Mouse (Mus musculus) gonadal fat pad, adult 2 months (tissue): ENCODE data around the gene Paxbp1. TPM values are rescaled to one million over a fixed set of nuclear protein-coding genes. Genes with fewer than 3 reads are reported as not detected.
"Not testable (repeated sequence)": the region's sequence is repeated elsewhere in the genome, so short reads cannot be mapped to it uniquely, and the experiment has no call there.

Experiments
- DNase-seq: peaks from one replicate; pipeline ENCODE4 v3.0.0-alpha.2; 2012; ENCODE audit warnings: low read depth
- polyA plus RNA-seq: library from polyadenylated mRNA; depleted of rRNA; stranded (reverse); fragments of >200 nt; gene quantifications from 2 replicates; pipeline ENCODE4 v1.2.3, GENCODE M21; 2012; rRNA removed

Gene Paxbp1
- polyA plus RNA-seq, result 21.7 and 28.9 TPM in 2 replicates

DNA sequence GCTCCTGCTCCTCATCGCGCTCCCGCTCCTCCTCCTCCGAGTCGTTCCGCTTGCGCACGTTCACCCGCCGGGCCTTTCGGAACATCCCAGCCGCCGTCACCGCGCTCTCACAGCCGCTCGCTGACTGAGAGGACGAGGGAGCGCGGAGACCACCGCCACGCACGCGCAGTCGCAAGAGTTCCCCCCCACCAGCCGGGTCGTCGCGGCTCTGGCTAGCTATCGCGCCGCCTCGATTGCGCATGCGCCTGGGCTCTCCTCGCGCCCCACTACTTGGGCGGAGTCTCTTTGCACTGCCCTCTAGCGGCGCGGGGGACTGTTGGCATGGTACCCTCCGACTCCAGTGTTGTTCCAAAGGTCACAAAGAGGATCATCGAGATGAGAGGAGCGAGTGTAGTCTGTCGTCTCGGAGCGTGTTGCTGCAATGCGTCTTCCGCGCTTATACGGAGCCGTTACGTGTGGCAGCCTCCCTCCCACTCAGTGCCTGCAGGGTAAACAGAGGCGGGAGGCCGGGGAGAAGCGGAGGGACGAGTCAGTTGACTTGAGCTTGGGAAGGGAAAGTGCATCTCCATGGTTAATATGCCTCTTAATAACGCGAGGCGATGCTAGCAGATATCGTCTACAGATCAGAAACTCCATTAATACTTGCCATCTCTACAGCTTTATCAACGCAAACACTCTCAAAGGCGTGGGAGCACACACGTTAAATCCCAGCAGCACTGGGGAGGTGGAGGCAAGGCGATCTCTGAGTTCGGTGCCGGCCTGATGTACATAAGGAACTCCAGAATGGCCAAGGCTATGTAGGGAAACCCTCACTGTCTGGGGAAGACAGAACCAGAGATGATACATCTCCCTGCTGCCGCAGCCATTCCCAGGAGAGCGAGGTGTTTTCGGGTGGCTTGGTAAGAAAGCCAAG is at the start of gene Paxbp1:
TSS of gene Paxbp1 (minus strand) at position 274 of the 913 bp plus-strand sequence.
- peak; percentile 94 for DNase-seq

- no peak for DNase-seq
Measured at GRCm38 (mm10) chr16:91086642-91087306, 42.4 kb upstream of the Paxbp1 start.

- DNase-seq, result no peak
Measured at GRCm38 (mm10) chr16:91085239-91085825, 41.0 kb upstream of the Paxbp1 start.

GRCm38 (mm10) chr16:91084307-91085238 is 40.2 kb upstream of the Paxbp1 start:
- DNase-seq, result no peak

DNA sequence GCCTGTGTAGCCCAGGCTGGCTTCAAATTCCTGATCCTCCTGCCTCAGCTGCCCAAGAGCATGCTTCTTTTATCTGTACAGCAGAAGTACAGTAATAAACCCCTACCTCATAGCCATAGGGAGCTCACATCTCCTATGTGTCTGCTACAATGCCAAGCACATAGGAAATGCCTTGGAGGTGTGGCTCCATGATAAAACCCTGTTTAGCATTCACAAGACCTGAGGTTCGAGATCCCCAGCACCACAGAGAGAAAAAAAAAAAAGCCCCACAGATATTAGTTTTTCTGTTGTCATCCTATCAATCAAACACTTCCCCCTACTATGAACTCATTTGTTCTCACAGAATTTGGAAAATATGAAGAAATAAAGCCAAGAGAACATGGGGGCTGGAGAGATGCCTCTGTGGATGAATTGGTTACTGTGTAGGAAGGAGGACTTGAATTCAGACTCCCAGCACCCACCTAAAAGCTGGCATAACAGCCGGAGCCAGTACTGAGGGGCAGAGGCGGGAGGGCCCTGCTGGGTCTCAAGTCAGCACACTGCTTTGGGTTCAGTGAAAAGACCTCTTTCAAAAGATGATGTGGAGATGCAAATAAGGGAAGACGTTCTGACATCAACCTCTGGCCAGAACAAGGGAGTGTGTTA is 38.8 kb upstream of the Paxbp1 start:
- no peak for DNase-seq

- no peak for DNase-seq
Measured at GRCm38 (mm10) chr16:91081508-91081907, 37.2 kb upstream of the Paxbp1 start.

DNA sequence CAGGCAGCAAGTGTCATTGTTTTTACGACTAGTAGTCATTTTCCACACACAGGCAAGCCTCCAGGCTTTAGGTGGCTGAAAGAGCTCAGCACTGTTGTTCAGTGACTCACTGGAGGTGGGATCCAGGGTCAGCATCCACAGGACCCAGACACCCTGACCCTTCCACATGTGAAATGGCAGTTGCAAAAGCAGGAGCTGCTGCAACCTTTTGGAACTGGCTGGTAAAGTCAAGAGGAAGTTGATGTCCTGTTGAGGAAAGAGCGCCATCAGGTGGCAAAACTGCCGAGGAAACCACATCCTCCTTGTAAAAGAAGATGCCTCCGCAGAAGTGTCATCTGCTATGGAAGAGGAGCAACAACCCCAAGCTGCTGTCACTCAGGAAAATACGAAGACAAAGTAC is 31.8 kb upstream of the Paxbp1 start:
- DNase-seq, result no peak

DNA sequence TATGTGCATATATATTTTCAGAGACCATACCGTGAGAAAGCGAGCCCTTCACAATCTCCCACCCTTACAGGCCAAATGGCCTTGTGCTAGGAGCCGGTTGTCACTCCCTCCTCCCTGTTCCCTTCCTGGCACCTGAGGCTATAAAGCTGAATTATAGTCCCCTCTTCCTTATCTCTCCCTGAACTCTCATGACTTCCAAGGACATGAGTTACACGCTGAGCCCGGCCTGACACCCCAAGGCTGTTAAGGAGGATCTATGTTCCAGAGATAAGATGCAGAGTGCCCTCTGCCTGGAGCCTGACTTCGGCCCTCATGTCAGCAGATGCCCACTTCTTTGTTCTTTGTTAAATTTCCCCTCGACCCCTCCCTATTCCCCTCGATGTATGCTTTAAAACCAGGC is 31.1 kb upstream of the Paxbp1 start:
- DNase-seq, result not testable (repeated sequence)

DNA sequence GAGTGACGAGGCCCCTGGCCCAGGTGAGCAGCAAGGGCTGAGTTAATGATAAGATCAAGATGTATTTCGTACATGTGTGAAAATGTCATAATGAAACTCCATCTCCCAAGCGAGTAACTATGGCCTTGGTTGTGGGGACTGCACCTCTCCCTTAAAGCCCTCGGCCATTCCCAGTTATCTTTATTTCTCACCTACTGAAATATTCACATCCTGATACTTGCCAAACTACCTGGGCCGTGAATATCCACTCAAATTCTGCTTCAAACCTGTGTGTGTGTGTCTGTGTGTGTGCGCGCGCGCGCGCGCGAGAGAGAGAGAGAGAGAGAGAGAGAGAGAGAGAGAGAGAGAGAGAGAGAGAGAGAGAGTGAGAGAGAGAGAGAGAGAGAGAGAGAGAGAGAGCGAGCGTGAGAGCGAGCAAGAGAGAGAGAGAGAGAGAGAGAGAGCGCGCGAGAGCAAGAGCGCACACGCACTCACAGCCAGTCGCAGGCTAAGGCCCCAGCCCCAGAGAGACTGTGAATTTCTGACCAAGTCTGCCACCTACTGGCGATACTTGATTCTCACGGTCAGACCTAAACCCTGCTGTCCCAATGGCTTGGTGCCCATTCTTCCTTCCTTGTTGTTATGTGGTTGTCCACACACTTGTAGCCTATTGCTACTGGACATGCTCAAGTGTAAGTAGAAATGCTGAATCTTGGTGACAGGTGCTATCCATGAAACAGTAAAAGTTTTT is 29.0 kb upstream of the Paxbp1 start:
- peak; percentile 28 for DNase-seq

GRCm38 (mm10) chr16:91072256-91072655 is 27.9 kb upstream of the Paxbp1 start:
- no peak for DNase-seq

DNA sequence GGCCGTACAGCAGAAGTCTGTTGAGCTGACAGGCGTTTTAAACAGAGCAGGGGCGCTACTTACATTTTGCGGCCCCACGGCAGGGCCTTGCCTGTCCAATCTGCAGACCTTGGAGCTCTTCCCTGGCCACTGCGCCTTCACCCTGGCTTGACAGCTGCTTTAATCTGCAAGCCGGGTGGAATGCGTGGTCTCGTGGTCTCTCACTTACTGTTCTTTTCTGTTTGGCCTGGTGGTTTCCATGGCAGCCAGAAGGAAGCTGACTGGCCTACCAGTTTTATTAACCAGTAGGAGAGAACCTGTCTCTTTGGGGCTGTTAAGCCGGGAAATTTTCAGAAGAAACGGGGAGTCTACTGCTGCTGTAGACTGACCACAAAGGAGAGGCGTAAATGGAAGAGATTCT is 24.6 kb upstream of the Paxbp1 start:
- no peak for DNase-seq

GRCm38 (mm10) chr16:91067122-91067521 is 22.8 kb upstream of the Paxbp1 start:
- no peak for DNase-seq

GRCm38 (mm10) chr16:91064583-91065365 is 20.4 kb upstream of the Paxbp1 start:
- no peak for DNase-seq

- no peak for DNase-seq
Measured at GRCm38 (mm10) chr16:91063786-91064185, 19.4 kb upstream of the Paxbp1 start.

- no peak for DNase-seq
Measured at GRCm38 (mm10) chr16:91061531-91062318, 17.4 kb upstream of the Paxbp1 start.

- DNase-seq, result no peak
Measured at GRCm38 (mm10) chr16:91057741-91058140, 13.4 kb upstream of the Paxbp1 start.

DNA sequence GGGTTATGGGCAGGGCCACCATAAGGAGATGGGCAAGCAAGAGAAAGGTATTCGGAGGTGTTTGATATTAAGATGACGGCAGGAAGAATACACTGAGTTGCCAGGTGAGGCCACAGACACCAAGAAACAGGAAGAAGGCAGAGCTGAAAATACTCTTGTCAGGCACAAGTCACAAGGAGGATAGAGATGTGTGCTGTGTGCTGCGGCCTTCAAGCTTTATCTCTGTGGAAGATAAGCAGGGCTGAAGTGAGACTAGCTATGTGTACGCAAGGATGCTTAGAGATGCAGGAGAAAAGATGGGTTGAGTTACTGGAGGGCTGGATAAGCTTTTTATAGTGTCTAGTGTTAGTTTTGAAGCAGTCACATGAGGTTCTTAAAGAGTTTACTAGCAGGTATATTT is 12.9 kb upstream of the Paxbp1 start:
- DNase-seq, result no peak

DNA sequence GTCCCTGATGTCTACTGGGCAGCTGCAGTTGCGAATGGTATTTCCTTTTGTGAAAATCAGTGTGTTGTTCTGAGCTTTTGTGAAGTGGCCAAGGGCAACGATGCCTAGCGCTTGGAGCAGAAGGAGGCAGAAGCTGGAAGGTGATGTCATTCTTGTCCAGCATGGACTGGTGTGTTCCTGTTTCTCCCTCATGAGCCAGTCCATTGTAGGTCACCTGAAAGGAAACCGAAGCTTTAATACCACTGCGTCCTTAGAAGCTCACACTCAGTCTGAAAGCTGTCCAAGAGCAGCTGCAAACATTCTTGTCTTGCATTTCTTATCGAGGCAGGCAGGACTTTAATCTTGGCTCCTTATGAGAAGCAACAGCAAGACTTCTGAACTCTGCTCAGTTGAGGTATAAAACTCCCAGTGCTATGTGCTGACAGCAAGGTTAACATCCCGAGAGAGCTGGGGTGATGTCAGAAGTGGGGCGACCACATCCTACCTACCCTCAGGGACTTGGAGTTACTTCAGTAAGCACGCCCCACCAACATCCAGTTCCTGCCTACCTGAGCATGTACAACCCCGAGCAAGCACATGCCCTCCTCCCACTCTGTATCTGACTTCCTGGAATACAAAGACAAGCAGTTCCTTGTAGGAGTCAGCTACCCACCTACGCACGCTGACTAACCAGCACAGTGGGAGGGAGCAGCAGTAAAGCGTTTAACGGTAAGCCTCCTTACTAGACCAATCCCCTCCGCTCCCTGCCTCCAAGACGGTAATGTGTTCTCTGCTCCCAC is 11.9 kb upstream of the Paxbp1 start:
- DNase-seq, result peak; percentile 55
